Mouse (Mus musculus) hindbrain, embryonic 11.5 days (tissue): Measurements from ENCODE around the gene Asb16. TPM values are rescaled to one million over a fixed set of nuclear protein-coding genes. Genes with fewer than 3 reads are reported as not detected.
"Not testable (repeated sequence)": the region's sequence is repeated elsewhere in the genome, so short reads cannot be mapped to it uniquely, and the experiment has no call there.

ENCODE experiments used
- ATAC-seq: fragments of 200-750 bp; cut with Nextera tagmentation; 2 replicates; pipeline ENCODE4 v1.8.0; 2017; ENCODE audit warnings: mild to moderate bottlenecking, moderate TSS enrichment, moderate library complexity; ENCODE audit not compliant: low FRiP score
- DNase-seq: peaks from one replicate; pipeline ENCODE4 v3.0.0-alpha.2; 2015; ENCODE audit warnings: low spot score
- H3K27ac ChIP-seq: fragments of 300-500 bp; sonication (generic); 2 replicates; pipeline ENCODE4 v1.5.1; 2014; ENCODE audit warnings: mild to moderate bottlenecking, low read depth, low read length
- H3K27me3 ChIP-seq: fragments of 300-500 bp; sonication (generic); 2 replicates; pipeline ENCODE4 v1.6.1; 2014; ENCODE audit warnings: mild to moderate bottlenecking, low read length, moderate library complexity, mixed read lengths; ENCODE audit not compliant: control insufficient read depth, insufficient read depth
- H3K36me3 ChIP-seq: fragments of 300-500 bp; sonication (generic); 2 replicates; pipeline ENCODE4 v1.6.1; 2014; ENCODE audit warnings: mild to moderate bottlenecking, low read length, moderate library complexity, mixed read lengths; ENCODE audit not compliant: control insufficient read depth, insufficient read depth
- H3K4me1 ChIP-seq: fragments of 300-500 bp; sonication (generic); replicated peaks from 2 replicates; pipeline ENCODE4 v1.6.1; 2014; ENCODE audit warnings: low read length, mixed read lengths; ENCODE audit not compliant: control insufficient read depth, insufficient read depth
- H3K4me2 ChIP-seq: fragments of 300-500 bp; sonication (generic); replicated peaks from 2 replicates; pipeline ENCODE4 v1.6.1; 2014; ENCODE audit warnings: mild to moderate bottlenecking, low read depth, low read length
- H3K4me3 ChIP-seq: fragments of 300-500 bp; sonication (generic); 2 replicates; pipeline ENCODE4 v1.5.1; 2014; ENCODE audit warnings: low read depth, low read length
- H3K9ac ChIP-seq: fragments of 300-500 bp; sonication (generic); 2 replicates; pipeline ENCODE4 v1.6.1; 2014; ENCODE audit warnings: low read depth, low read length
- H3K9me3 ChIP-seq: fragments of 300-500 bp; sonication (generic); 2 replicates; pipeline ENCODE4 v1.6.1; 2016; ENCODE audit warnings: low read length; ENCODE audit not compliant: control insufficient read depth
- WGBS: fragments of 180-500 bp; shearing (Covaris S2); extraction: QIAGEN DNeasy Blood & Tissue Kit; methylation state at CpG from one replicate; pipeline ENCODE4 v1.1.7; 2014; 5-methylcytosine and 5-hydroxymethylcytosine counted together
- polyA plus RNA-seq: library from polyadenylated mRNA; unstranded; fragments of >200 nt; fragmentation: Nextera tagmentation; extraction: Ambion mirVana; gene quantifications from 2 replicates; pipeline ENCODE4 v1.2.1, GENCODE M21; 2014

Gene Asb16
- polyA plus RNA-seq, 1 experiment from 2014 or later = 0.06 TPM

GRCm38 (mm10) chr11:102266631-102267355 lies 1.8 kb upstream of the Asb16 start:
- H3K9me3 ChIP-seq = no peaks in the 10 kb centered on the region
- H3K4me3 ChIP-seq = no peak overlapping the region
- H3K36me3 ChIP-seq = no peaks in the 10 kb centered on the region
- no peak overlapping the region for H3K27ac ChIP-seq
- WGBS = 84% methylated on average over 8 of the region's 8 CpGs
- no peak overlapping the region for H3K4me2 ChIP-seq
- no peak overlapping the region for H3K9ac ChIP-seq
- ATAC-seq (no peak), DNase-seq (no peak)
- H3K4me1 ChIP-seq = no peaks in the 10 kb centered on the region
- no peaks in the 10 kb centered on the region for H3K27me3 ChIP-seq

DNA sequence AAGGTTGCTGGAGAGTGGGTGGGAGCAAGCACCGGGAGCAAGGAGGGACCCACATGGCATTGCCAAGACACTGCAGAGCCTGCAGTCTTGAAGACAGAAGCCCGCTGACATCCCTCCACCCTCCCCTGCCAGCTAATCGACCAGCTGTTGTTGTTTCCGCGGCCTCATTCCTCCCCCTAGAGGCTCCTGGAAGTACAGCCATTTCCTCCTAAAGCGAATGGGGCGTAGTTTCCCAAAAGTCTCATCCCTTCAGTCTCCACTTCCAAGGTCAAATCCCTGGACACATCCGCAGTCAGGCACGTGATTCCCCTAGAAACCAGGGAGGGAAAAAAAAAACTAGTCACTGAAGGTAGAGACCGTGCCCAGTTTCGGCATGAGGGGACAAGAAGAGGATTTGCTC lies 1.1 kb upstream of the Asb16 start:
- Histone ChIP-seq H3K4me2 (no peak overlapping the region), H3K9me3 (no peaks in the 10 kb centered on the region), H3K27ac (no peak overlapping the region), H3K4me1 (no peaks in the 10 kb centered on the region), H3K36me3 (no peaks in the 10 kb centered on the region), H3K27me3 (no peaks in the 10 kb centered on the region), H3K4me3 (no peak overlapping the region), H3K9ac (no peak overlapping the region)
- ATAC-seq = 0 out of 2 replicates have a peak, but pooled peaks have one; percentile 43
- WGBS = 9% methylated on average over 11 of the region's 11 CpGs
- DNase-seq = peak; percentile 81

- Histone ChIP-seq H3K9me3 (no peaks in the 10 kb centered on the region), H3K36me3 (no peaks in the 10 kb centered on the region), H3K4me3 (peak overlapping the region; percentile 30), H3K4me2 (peak overlapping the region; percentile 76), H3K27ac (no peak overlapping the region), H3K27me3 (peaks cover 4% of the 10 kb centered on the region), H3K9ac (peak overlapping the region; percentile 61), H3K4me1 (peaks cover 3% of the 10 kb centered on the region)
- 2% methylated on average over 33 of the region's 33 CpGs for WGBS
- ATAC-seq = peak; percentile 86
- DNase-seq = peak; percentile 67
Measured at GRCm38 (mm10) chr11:102276411-102276915, 7.9 kb downstream of the Asb16 start.

DNA sequence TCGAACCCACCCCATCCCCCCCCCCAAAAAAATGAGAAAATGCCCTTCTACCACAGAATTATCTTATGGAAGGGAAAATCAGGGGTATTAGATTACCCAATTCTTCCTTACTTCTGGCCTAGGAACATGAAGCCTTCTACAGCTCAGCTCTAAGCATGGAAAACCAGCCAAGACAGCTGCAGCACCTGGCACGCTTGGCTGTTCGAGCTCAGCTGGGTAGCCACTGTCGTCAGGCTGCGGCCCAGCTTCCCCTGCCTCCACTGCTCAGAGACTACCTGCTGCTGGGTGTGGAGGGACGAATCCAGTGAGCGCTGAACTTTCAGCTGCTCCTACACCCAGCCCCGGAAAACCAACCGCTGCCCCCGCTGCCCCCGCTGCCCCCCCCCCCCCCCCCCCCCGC lies 9.2 kb downstream of the Asb16 start:
- peaks cover 4% of the 10 kb centered on the region for H3K27me3 ChIP-seq
- no peaks in the 10 kb centered on the region for H3K9me3 ChIP-seq
- H3K9ac ChIP-seq = no peak overlapping the region
- peaks cover 3% of the 10 kb centered on the region for H3K4me1 ChIP-seq
- no peak for DNase-seq
- no peak for ATAC-seq
- H3K4me2 ChIP-seq = no peak overlapping the region
- no peaks in the 10 kb centered on the region for H3K36me3 ChIP-seq
- H3K4me3 ChIP-seq = no peak overlapping the region
- 52% methylated on average over 10 of the region's 12 CpGs for WGBS
- H3K27ac ChIP-seq = no peak overlapping the region

DNA sequence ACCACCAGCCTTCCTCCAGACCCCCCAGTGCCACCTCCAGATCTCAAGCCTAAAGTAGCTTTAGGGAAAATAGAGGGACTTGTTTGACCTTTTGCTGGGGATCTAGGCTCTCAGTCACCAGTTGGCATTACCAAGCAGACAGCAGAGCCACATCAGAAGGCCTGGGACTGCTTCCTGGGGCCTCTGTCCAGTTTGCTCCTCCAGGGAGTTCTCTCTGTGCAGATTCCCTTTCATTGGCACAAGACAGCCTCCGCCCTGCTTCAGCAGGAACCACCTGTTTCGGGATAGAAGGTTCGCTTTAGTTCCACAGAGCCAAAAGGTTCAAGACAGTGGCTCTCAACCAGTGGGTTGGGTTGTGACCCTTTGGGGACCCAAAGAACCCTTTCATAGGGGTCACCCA lies 11.1 kb downstream of the Asb16 start:
- no peak overlapping the region for H3K4me2 ChIP-seq
- no peak for DNase-seq
- H3K9me3 ChIP-seq = no peaks in the 10 kb centered on the region
- H3K27me3 ChIP-seq = peaks cover 4% of the 10 kb centered on the region
- H3K27ac ChIP-seq = no peak overlapping the region
- H3K36me3 ChIP-seq = no peaks in the 10 kb centered on the region
- 91% methylated on average over 3 of the region's 3 CpGs for WGBS
- ATAC-seq = no peak
- peaks cover 3% of the 10 kb centered on the region for H3K4me1 ChIP-seq
- no peak overlapping the region for H3K9ac ChIP-seq
- no peak overlapping the region for H3K4me3 ChIP-seq

GRCm38 (mm10) chr11:102280267-102280666 lies 11.7 kb downstream of the Asb16 start:
- not testable (repeated sequence) for H3K27me3 ChIP-seq, H3K27ac ChIP-seq, DNase-seq, H3K9ac ChIP-seq, H3K4me2 ChIP-seq, H3K9me3 ChIP-seq, ATAC-seq, H3K36me3 ChIP-seq, H3K4me3 ChIP-seq, H3K4me1 ChIP-seq
- WGBS = 72% methylated on average over 6 of the region's 6 CpGs

DNA sequence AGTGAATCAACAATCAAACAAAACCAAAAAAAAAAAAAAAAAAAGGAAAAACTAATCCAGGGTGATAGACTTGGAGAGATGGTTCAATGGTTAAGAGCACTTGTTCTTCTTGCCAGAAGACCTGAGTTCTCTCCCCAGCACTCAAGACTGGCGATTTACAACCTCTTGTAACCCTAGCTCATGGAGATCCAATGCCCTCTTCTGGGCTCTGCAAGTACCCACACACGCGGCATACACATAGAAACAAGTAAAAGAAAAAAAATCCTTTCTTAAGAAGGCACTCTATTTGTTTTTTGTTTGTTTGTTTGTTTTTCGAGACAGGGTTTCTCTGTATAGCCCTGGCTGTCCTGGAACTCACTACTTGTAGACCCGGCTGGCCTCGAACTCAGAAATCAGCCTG lies 15.4 kb downstream of the Asb16 start:
- no peak overlapping the region for H3K9ac ChIP-seq
- 85% methylated on average over 6 of the region's 6 CpGs for WGBS
- DNase-seq = no peak
- no peak overlapping the region for H3K4me3 ChIP-seq
- H3K27ac ChIP-seq = no peak overlapping the region
- H3K27me3 ChIP-seq = no peaks in the 10 kb centered on the region
- no peak overlapping the region for H3K4me2 ChIP-seq
- no peaks in the 10 kb centered on the region for H3K36me3 ChIP-seq
- peaks cover 3% of the 10 kb centered on the region for H3K4me1 ChIP-seq
- ATAC-seq = no peak
- no peaks in the 10 kb centered on the region for H3K9me3 ChIP-seq

DNA sequence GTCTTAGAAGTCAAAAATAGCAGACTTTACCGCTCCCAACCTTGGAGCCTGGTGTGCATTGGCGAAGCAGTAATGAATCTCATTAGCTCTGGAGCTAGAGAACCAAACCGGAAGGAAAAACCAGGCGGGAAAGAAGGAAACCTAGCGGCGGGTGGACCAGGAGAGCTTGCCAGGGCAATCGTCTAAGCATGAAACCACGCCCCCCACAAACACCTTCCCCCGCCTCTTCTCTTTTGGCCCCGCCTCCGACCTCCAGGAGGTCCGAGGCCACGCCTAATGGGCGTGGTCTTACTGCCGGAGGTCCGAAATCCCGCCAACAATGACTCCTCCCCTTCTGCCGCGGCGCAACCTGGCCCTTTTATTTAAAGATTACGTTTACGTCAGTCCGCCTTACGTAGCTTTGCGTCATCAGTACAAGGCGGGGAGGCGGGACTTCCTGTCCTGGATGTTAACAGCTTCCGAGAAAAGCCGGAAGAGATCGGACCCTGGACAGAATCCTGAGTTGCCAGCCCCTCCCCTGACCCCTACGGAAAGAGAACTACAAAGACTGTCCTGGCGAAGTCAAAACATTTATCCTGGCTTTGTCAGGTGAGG lies 16.1 kb downstream of the Asb16 start, which contains the start of gene Tmub2:
TSS of gene Tmub2 (plus strand) at position 431 of the 594 bp plus-strand sequence.
- ATAC-seq = peak; percentile 88
- 0% methylated on average over 32 of the region's 32 CpGs for WGBS

More for the DNA sequence above, 16.1 kb downstream of the Asb16 start, which contains the start of gene Tmub2:
- H3K27me3 ChIP-seq = no peaks in the 10 kb centered on the region
- H3K4me3 ChIP-seq = peak within 1 kb of the TSS; percentile 73
- peak; percentile 99 for DNase-seq
- H3K9ac ChIP-seq = peak within 1 kb of the TSS; percentile 81
- peaks cover 3% of the 10 kb centered on the region for H3K4me1 ChIP-seq
- H3K36me3 ChIP-seq = no peaks in the 10 kb centered on the region
- H3K27ac ChIP-seq = peak within 1 kb of the TSS; percentile 69
- H3K9me3 ChIP-seq = no peaks in the 10 kb centered on the region
- H3K4me2 ChIP-seq = peak within 1 kb of the TSS; percentile 80
